Mouse (Mus musculus) limb, embryonic 10.5 days (tissue): ENCODE results near the gene Pard3. TPM values are rescaled to one million over a fixed set of nuclear protein-coding genes. Genes with fewer than 3 reads are reported as not detected.
A peak's percentile ranks its signal among the peaks of the same experiment; 100 is the strongest.

Experiments used
- DNase-seq: peaks from one replicate; pipeline ENCODE4 v3.0.0-alpha.2; 2017; ENCODE audit warnings: low spot score
- H3K27ac ChIP-seq: fragments of 300-500 bp; sonication (generic); 2 replicates; pipeline ENCODE4 v1.5.1; 2016; ENCODE audit warnings: mild to moderate bottlenecking
- H3K27me3 ChIP-seq: fragments of 300-500 bp; sonication (generic); 2 replicates; pipeline ENCODE4 v1.6.1; 2016; ENCODE audit warnings: low read depth, mild to moderate bottlenecking; ENCODE audit not compliant: poor library complexity, severe bottlenecking
- H3K36me3 ChIP-seq: fragments of 300-500 bp; sonication (generic); 2 replicates; pipeline ENCODE4 v1.6.1; 2016; ENCODE audit warnings: mild to moderate bottlenecking, moderate library complexity
- H3K4me1 ChIP-seq: fragments of 300-500 bp; sonication (generic); 2 replicates; pipeline ENCODE4 v1.6.1; 2016
- H3K4me3 ChIP-seq: fragments of 300-500 bp; sonication (generic); 2 replicates; pipeline ENCODE4 v1.5.1; 2016; ENCODE audit warnings: mild to moderate bottlenecking, moderate library complexity
- H3K9me3 ChIP-seq: fragments of 300-500 bp; sonication (generic); replicated peaks from 2 replicates; pipeline ENCODE4 v1.6.1; 2016; ENCODE audit warnings: mild to moderate bottlenecking
- WGBS: fragments of 180-500 bp; shearing (Covaris S2); methylation state at CpG from one replicate; pipeline ENCODE4 v1.1.7; 2016; 5-methylcytosine and 5-hydroxymethylcytosine counted together
- polyA plus RNA-seq: library from polyadenylated mRNA; unstranded; fragments of >200 nt; fragmentation: Nextera tagmentation; extraction: Ambion mirVana; gene quantifications from 2 replicates; pipeline ENCODE4 v1.2.1, GENCODE M21; 2016

Gene Pard3
- polyA plus RNA-seq, 1 experiment from 2014 or later = 34.8 TPM

- Histone ChIP-seq H3K9me3 (no peaks in the 10 kb centered on the region), H3K4me3 (no peak overlapping the region), H3K4me1 (peaks cover 7% of the 10 kb centered on the region), H3K36me3 (peaks cover 42% of the 10 kb centered on the region), H3K27me3 (no peaks in the 10 kb centered on the region), H3K27ac (no peak overlapping the region)
- WGBS = 93% methylated on average over 7 of the region's 7 CpGs
- DNase-seq = no peak
These were observed 364.3 kb downstream of the Pard3 start for GRCm38 (mm10) chr8:127428004-127428403.

DNA sequence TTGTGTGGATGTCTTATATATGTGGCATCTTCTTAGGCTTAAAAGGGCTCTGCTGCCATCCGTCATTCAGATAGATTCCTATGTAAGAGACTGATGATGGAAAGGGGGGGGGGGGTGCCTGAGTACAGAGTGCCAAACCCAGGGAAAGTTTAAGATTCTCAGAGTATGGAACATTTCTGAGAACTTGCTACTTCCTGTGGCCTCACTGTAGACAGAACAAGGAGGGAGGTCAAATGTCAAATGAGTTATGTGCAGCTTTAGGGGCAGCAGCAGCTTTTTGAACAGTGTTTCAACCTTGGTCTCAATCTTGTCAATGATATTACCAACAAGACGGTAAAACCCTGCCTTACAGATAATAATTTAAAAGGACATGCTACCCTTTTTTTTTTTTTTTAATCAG is 367.5 kb downstream of the Pard3 start:
- Histone ChIP-seq H3K27me3 (no peaks in the 10 kb centered on the region), H3K9me3 (no peaks in the 10 kb centered on the region), H3K36me3 (peaks cover 43% of the 10 kb centered on the region), H3K4me3 (no peak overlapping the region), H3K4me1 (peaks cover 7% of the 10 kb centered on the region), H3K27ac (no peak overlapping the region)
- no peak for DNase-seq
- whole genome bisulfite sequencing = 70% methylated on average over 2 of the region's 2 CpGs

DNA sequence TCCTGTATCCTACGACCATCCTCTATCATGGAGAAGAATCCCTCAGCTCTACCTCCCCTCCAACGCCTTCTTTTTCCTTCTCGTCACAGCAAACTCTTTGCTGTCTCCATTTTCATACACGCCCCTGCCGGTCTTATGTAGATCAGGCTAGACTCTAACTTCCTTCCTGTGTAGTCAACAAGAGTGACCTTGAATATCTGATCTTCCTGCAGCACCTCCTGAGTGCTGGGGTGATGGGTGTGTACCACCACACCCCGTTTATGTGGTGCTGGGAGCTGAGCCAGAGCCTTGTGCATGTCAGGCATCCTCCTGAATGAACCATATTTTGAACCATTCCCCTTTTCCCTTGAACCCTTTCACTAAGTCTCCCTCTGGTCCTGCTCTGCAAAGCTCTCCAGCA is 372.3 kb downstream of the Pard3 start:
- DNase-seq = no peak
- Histone ChIP-seq H3K36me3 (peaks cover 25% of the 10 kb centered on the region), H3K9me3 (no peaks in the 10 kb centered on the region), H3K27me3 (no peaks in the 10 kb centered on the region), H3K27ac (no peak overlapping the region), H3K4me3 (no peak overlapping the region), H3K4me1 (peaks cover 38% of the 10 kb centered on the region)
- 92% methylated on average over 6 of the region's 6 CpGs for WGBS

GRCm38 (mm10) chr8:127437613-127438235 is 374.0 kb downstream of the Pard3 start:
- H3K9me3 ChIP-seq = no peaks in the 10 kb centered on the region
- DNase-seq = no peak
- 78% methylated on average over 5 of the region's 5 CpGs for WGBS
- no peak overlapping the region for H3K4me3 ChIP-seq
- peaks cover 35% of the 10 kb centered on the region for H3K4me1 ChIP-seq
- H3K27ac ChIP-seq = no peak overlapping the region
- no peaks in the 10 kb centered on the region for H3K27me3 ChIP-seq
- H3K36me3 ChIP-seq = peaks cover 22% of the 10 kb centered on the region

- Histone ChIP-seq H3K4me3 (no peak overlapping the region), H3K27me3 (no peaks in the 10 kb centered on the region), H3K27ac (no peak overlapping the region), H3K36me3 (peaks cover 13% of the 10 kb centered on the region), H3K4me1 (peaks cover 35% of the 10 kb centered on the region), H3K9me3 (no peaks in the 10 kb centered on the region)
- 76% methylated on average over 8 of the region's 8 CpGs for WGBS
- peak; percentile 66 for DNase-seq
These were observed 375.1 kb downstream of the Pard3 start for GRCm38 (mm10) chr8:127438625-127439391.

GRCm38 (mm10) chr8:127439392-127440160 is 375.9 kb downstream of the Pard3 start:
- Histone ChIP-seq H3K4me3 (no peak overlapping the region), H3K27ac (peak overlapping the region; percentile 53; the same call in 1 of the 2 replicates), H3K36me3 (peaks cover 10% of the 10 kb centered on the region), H3K4me1 (peaks cover 38% of the 10 kb centered on the region), H3K27me3 (no peaks in the 10 kb centered on the region), H3K9me3 (no peaks in the 10 kb centered on the region)
- DNase-seq = no peak
- 84% methylated on average over 10 of the region's 10 CpGs for WGBS

DNA sequence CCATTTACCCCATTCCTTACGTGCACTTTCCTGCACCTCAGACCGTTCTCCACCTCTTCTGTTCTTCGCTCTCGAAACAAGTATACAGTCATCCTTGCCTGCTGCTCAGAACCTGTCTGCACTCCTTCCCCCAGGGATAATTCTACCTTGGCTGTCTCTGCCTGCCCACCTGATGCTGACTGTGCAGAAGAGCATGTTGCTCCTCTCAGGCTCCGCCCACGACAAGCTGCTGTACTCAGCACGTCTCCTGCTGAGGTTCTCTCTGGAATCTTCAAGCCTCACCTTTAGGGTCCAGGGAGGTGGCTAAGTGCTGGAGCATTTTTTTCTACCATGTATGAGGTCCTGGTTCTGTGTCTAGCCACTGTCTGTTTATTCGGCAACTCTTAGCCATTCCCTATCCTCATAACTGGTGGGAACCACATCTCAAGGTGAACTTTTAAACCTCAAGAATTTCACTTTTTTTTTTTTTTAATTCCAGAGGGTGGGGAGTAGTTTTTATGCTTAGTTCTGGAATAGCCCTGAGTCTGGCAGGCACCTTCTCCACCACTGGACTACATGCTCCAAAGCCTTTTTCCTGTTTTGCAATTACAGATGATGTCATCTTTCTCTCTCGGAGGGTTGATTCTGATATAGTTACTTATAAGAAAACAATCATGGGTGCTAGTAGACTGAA is 376.6 kb downstream of the Pard3 start:
- H3K36me3 ChIP-seq = peaks cover 14% of the 10 kb centered on the region; the same call in 1 of the 2 replicates
- peak overlapping the region; percentile 53; the same call in 1 of the 2 replicates for H3K27ac ChIP-seq
- peaks cover 38% of the 10 kb centered on the region for H3K4me1 ChIP-seq
- WGBS = 80% methylated on average over 9 of the region's 9 CpGs
- no peak overlapping the region for H3K4me3 ChIP-seq
- no peak for DNase-seq
- H3K27me3 ChIP-seq = no peaks in the 10 kb centered on the region
- no peaks in the 10 kb centered on the region for H3K9me3 ChIP-seq

GRCm38 (mm10) chr8:127440834-127441485 is 377.3 kb downstream of the Pard3 start:
- Histone ChIP-seq H3K9me3 (no peaks in the 10 kb centered on the region), H3K36me3 (peaks cover 14% of the 10 kb centered on the region; the same call in 1 of the 2 replicates), H3K4me3 (no peak overlapping the region), H3K27ac (no peak overlapping the region), H3K27me3 (no peaks in the 10 kb centered on the region), H3K4me1 (peaks cover 38% of the 10 kb centered on the region)
- WGBS = 70% methylated on average over 6 of the region's 6 CpGs
- no peak for DNase-seq

DNA sequence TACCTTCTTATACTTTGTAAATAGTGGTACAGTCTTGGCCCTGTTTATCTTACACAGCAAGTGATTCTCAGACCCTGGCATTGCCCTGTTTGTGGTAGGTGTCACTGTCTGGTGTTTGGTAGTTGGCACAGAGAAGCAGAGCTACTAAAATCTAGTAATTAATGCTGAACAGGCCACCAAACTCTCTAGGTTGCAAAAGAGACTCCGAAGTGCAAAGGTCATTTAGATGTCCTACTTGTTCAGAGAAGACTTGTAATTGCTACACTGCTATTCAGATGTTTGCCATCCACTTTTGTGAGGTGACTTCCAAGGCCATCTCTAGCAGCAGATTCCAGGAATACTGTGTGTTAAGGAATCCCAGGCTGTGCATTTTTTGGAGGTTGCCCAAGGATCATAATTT is 383.7 kb downstream of the Pard3 start:
- DNase-seq = no peak
- Histone ChIP-seq H3K4me1 (0 out of 2 replicates have a peak, but pooled peaks cover 6% of the 10 kb centered on the region), H3K36me3 (peaks cover 18% of the 10 kb centered on the region), H3K4me3 (no peak overlapping the region), H3K27ac (no peak overlapping the region), H3K9me3 (no peaks in the 10 kb centered on the region), H3K27me3 (no peaks in the 10 kb centered on the region)
- WGBS = 89% methylated on average over 1 of the region's 1 CpGs

DNA sequence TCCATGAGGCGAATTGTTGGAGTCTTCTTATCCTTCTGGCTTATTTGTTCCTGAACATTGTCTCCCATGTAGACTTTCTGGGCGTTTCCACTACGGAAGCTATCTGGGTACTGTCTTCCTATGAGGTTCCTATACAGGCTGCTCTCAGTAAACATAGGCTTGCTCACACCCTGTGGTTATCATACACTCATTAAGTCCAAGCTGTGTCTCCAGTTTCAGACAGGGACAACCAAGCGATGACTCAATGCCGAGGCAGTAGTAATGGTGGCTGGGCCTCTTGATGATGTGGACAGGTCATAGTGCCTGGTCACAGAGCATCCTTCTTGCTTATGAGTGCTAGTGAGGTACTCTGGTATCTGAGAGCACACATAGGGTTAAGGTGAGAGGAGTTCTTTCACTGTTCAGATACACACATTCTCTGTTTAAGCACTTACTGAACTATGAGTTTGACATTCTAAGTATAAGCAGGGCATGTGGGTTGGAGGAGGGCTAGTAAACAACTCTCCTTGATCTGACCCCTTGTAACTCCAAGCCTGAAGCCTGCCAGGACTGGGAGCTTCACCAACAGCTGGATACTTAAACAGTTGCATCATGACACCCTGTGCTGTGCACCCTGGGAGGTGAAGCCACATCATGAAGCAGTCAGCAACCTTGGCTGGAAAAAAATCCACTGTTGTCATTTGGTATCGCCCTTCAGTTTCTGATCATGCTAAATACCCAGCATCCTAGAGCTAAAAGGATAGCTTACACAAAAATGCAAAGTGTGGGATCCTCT is 385.6 kb downstream of the Pard3 start:
- H3K27ac ChIP-seq = no peak overlapping the region
- H3K4me1 ChIP-seq = 0 out of 2 replicates have a peak, but pooled peaks cover 2% of the 10 kb centered on the region
- H3K27me3 ChIP-seq = no peaks in the 10 kb centered on the region
- H3K36me3 ChIP-seq = peaks cover 21% of the 10 kb centered on the region
- H3K9me3 ChIP-seq = no peaks in the 10 kb centered on the region
- DNase-seq = no peak
- 94% methylated on average over 6 of the region's 6 CpGs for WGBS
- H3K4me3 ChIP-seq = no peak overlapping the region

- 89% methylated on average over 14 of the region's 14 CpGs for WGBS
- no peaks in the 10 kb centered on the region for H3K27me3 ChIP-seq
- H3K36me3 ChIP-seq = peaks cover 21% of the 10 kb centered on the region
- DNase-seq = no peak
- no peaks in the 10 kb centered on the region for H3K9me3 ChIP-seq
- no peak overlapping the region for H3K4me3 ChIP-seq
- 0 out of 2 replicates have a peak, but pooled peaks cover 2% of the 10 kb centered on the region for H3K4me1 ChIP-seq
- H3K27ac ChIP-seq = no peak overlapping the region
These were observed 387.4 kb downstream of the Pard3 start for GRCm38 (mm10) chr8:127450954-127451668.
